Mouse (Mus musculus): ENCODE data around the gene Kif5c.

Gene Kif5c

DNA sequence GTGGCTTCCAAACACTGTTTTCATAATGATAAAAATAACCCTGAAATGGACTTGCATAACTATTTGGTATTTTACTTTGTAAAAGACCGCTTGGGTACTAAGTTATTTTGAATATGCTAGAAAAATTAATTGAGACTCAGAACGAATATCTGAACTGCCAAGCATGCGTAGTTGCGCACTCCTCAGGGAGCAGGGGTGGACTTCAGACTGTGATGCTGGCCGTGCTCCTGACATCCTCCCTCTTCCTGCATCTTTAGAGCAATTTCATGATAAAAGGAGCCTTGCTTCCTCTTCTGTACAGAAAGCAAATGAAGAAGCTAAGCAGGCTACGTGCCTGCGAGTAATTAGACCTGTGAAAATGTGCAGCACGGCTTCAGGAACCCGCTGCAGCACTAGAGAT lies 101.2 kb downstream of the Kif5c start:
- no peak for DNase-seq (ENCODE audit: low read depth)

DNA sequence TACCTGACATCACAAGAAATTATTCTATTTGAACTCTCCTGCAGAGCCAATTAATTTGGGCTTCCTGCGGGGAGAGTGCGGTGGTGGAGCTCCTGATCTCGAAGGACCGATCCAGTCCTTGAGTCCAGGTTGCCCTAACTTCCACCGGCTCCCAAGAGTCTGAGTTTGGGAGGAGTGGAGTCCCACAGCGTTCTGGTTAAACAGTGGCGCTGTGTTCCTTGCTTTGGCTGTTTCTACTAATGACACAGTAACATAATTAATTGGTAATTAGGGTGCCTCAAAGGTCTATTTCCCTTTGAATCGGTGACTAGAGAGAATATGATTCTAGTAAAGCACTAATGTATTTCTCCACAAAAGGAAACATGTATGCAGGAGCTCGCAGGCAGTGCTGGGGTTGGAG lies 103.2 kb downstream of the Kif5c start:
- no peak for DNase-seq (ENCODE audit: low read depth)

DNA sequence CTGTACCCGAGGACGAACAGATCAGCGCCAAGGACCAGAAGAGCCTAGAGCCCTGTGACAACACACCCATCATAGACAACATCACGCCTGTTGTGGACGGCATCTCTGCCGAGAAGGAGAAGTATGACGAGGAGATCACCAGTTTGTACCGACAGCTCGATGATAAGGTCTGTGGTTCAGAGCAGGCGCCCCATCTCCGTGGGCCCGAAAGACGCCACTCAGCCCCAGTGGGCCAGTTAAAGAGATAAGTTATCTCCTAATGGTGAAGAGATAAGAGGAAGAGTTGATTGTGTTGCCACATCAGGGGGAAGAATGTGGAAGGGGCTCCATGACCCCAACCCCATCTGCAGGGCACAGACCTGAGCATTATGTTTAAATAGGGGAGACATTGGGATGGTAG lies 103.9 kb downstream of the Kif5c start:
- DNase-seq (ENCODE audit: low read depth) = no peak

DNA sequence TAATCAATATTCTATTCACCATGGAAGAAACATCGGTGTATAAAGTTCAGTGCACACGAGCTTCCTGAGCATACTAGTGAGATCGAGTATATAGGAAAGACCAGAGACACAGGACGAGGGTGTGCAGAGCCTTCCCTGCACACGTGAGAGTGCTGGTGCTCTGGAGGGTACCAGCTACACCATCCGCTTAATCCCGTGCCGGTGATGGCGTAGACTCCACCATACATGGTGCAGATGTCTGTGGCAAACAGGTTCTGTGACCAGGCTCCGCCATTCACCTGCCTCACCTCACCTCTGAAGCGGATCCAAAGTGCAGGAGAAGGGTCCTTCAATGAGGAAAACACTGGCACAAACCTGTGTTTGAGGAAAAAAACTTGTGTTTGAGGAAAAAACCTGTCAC lies 107.6 kb downstream of the Kif5c start:
- no peak for DNase-seq (ENCODE audit: low read depth)

DNA sequence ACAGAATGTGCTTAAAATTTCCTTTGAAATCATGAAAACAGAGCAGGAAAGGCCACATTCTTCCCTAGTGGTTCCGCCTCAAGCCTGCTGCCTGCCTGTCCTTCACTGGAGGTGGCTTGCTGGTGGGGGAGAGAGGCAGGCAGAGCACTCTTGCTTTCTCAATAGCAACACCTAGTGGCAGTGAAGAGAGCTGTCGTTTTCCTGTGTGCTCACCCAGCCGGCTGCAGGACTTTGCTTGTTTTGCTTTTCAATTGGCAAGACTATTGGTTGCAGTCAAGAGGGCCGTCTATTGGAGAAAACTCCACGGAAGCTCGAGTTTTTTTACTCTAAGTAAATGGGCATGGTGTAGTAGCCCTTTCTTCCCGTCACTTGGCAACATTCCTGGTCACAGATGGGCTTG lies 108.1 kb downstream of the Kif5c start:
- peak; percentile 54 for DNase-seq (ENCODE audit: low read depth)

DNA sequence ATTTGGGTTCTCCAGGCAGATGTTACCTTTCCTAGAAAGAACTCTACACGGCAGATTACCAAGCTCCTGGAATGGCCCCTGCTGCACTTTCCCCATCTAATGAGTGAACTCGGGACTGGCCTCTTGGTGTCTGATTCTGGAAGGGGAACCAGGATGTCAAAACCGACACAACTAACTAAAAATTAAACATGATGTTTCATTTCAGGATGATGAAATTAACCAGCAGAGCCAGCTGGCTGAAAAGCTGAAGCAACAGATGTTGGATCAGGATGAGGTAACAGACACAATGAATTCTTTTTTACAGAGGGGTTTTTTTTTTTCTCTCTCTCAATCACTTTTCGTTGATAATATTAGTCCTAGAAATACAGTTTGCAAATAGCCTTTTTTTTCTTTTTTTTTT lies 108.6 kb downstream of the Kif5c start:
- no peak for DNase-seq (ENCODE audit: low read depth)

DNA sequence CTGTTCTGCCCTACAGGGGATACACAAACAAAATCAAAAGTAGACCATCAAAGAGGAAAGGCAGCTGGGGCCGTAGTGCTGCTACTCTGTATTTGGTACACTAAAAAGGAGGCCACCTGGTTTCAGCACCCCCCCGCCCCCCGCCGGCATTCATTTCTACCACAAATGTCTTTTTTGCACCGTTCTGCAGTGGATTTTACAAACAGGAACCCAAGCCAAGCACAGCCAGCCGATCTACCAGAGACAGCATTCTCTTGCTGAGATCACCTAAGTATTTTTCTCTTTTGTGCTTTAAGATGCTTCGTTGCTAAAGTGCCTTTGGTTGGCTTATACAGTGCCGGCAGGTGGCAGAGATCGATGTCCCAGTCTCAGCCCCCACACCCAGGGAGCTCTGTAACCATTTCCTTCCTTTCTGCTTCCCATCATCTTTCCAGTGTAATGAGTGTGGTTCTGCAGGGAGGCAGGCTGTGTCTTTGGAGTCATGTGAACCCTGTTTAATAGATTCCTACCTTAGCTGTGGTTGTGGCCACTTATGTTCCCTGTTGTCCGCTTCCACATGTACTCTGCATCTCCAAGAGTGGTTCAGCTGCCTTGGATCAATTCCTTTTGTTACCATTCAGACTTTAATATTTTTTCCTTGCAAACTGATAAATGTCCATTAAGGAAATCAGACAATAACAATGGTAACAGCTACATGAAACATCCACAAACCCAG lies 110.0 kb downstream of the Kif5c start:
- no peak for DNase-seq (ENCODE audit: low read depth)

DNA sequence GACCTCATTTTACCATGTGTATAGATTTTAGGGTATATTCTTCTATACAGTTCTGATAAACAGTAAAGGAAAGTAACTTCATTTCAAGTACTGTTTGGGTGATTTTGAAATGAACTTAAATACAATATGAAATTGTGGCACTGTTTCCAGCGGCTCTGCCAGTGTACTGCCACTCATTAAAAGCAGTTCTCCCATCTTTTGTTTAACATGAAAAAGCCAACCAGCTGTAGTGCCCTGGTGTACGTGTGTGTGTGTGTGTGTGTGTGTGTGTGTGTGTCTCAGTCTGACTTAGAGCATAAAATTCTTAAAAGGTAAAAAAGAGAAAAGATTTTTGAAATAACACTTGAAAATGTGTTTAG lies 110.5 kb downstream of the Kif5c start:
- no peak for DNase-seq (ENCODE audit: low read depth)

DNA sequence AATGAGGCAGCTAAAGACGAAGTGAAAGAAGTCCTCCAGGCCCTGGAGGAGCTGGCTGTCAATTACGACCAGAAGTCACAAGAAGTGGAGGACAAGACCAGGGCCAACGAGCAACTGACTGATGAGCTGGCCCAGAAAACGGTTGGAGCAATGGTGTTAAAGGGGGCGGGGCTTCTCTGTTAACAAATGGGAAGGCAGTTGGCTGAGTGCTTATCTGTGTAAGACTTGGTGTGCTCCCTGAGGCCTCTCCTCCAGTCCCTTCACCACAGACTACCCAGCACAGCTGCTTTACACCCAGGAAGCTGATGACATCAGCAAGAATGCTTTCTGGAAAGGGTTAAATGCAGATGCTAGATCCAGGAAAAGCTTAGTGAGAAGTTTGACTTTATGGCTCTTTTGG lies 111.1 kb downstream of the Kif5c start:
- no peak for DNase-seq (ENCODE audit: low read depth)

DNA sequence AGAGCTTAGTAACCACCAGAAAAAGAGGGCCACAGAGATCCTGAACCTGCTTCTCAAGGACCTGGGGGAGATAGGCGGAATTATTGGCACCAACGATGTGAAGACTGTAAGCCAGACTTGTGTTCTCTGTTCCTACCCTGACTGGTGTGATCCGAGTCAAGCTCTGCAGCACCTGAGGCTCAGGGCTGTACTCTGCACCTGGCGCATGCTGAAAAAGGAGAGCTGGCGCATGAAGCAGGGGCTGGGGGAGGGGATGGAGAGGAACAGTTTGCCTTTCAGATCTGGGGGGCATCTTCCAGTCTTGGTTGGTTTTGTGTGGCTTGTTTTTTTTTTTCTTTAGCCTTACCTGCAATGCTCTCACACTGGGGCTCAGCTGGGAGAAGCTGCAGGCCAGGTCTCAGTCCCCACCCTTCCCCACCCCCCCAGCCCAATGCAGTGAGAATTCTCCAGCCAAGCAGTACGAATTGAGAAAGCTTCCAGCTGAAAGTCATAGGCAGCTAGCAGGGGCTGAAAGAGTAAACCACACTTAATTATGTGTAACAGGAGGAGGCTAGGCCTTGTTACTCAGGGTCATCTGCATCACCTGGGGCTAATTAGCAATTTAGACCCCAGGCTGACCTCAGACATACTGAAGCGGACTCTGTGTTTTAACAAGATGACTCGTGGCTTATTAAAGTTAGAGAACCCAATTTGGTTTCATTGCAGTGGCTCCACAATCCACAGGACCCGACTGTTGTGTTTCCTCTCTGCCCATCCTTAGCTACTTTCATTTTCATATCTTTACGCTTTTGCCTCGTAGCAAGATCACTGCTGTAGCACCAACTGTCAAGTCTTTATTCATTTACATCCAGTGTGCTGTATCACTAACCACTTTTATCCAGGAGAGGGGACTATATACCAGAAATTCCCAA lies 113.9 kb downstream of the Kif5c start:
- DNase-seq (ENCODE audit: low read depth) = no peak

DNA sequence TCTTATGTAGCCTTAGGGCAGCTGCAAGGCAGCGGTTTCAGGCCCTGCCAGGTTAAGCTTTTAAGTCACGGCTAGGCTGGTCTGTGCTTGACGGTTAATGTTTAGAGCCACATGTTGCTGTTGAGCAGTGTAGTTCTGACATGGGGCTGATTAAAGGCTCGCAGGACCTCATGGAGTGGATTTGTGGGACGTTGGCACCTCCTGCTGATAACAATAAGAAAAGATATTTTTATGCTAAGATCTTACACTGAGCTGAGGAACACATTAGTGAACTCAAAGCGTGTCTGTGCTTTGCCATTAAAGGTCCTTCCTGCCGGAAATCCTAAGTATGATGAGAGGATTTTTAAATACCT lies 114.5 kb downstream of the Kif5c start:
- peak; percentile 22 for DNase-seq (ENCODE audit: low read depth)

DNA sequence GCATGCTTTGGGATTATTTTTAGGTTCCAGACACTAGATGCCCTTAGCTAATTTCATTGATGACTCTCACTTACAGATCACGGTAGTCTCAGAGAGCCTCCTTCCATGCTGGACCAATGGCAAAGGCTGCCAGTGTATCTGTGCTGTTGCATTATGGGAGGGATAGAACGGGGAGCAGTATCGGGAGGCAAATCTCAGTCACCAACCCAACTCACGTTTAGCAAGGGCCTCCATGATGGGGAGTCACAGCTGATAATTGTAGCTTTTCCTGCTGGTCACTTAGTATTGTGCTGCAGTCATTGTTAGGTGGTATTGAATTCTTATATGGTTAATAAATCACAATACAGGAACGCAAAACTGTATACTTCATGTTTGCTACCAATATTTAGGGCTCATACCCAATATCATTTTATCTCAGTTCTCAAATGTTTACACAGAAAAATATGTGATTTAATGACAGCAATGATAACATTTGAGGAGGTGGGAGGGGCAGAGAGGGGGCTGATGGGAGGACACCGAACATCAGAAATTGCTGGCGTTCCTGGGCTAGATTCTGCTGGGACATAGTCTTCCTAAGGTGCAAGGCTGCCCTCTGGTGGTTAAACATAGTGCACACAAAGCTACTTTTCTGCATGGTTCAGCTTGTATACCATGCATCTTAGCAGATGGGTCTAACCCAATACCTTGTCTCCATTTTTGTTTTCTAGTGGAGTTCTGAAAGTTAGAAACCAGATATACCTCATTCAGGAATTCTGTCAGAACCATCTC lies 115.1 kb downstream of the Kif5c start:
- DNase-seq (ENCODE audit: low read depth) = peak; percentile 36

DNA sequence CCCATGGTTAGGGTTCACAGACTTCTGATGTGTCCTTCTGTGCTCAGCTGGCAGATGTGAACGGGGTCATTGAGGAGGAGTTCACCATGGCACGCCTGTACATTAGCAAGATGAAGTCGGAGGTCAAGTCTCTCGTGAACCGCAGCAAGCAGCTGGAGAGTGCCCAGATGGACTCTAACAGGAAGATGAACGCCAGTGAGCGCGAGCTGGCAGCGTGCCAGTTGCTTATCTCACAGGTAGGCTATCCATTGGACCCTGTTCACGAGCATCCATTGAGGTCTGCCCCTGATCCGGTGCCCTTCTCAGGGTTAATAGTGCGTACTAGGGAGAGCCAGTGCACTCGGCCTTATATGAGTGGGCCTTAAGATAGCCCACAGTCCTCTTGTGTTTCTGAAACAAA lies 116.3 kb downstream of the Kif5c start:
- no peak for DNase-seq (ENCODE audit: low read depth)

DNA sequence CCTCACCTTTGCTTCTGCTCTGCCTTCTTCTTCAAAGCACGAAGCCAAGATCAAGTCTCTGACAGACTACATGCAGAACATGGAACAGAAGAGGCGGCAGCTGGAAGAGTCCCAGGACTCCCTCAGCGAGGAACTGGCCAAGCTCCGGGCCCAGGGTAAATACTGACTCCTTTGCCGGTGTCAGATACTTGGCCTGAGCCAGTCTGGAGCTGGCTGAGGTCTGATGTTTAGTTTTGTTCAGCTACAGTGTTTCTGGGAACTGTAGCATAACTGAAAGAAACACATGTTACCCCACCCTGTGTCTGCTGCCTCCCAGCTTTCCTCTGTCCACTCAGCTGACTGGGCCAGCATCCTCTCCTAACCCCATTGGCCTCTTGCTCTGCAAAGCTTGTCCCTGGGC lies 119.9 kb downstream of the Kif5c start:
- peak; percentile 51 for DNase-seq (ENCODE audit: low read depth)

DNA sequence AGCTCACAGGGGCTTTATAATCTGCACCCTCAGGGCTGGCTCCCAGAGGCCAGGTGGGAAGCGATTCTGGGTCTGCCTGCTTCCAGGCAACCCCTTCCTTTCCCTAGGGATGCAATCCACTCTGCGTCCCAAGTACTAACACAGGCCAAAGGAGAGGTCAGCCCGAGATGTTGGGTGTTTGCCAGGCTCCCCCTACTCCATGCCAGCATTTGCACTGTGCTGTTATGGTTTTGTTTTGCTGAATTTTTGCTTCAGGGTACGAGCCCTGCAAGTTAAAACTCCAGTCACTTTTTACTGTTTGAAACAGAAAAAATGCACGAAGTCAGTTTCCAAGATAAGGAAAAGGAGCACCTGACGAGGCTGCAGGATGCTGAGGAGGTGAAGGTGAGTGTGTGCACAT lies 121.9 kb downstream of the Kif5c start:
- no peak for DNase-seq (ENCODE audit: low read depth)

DNA sequence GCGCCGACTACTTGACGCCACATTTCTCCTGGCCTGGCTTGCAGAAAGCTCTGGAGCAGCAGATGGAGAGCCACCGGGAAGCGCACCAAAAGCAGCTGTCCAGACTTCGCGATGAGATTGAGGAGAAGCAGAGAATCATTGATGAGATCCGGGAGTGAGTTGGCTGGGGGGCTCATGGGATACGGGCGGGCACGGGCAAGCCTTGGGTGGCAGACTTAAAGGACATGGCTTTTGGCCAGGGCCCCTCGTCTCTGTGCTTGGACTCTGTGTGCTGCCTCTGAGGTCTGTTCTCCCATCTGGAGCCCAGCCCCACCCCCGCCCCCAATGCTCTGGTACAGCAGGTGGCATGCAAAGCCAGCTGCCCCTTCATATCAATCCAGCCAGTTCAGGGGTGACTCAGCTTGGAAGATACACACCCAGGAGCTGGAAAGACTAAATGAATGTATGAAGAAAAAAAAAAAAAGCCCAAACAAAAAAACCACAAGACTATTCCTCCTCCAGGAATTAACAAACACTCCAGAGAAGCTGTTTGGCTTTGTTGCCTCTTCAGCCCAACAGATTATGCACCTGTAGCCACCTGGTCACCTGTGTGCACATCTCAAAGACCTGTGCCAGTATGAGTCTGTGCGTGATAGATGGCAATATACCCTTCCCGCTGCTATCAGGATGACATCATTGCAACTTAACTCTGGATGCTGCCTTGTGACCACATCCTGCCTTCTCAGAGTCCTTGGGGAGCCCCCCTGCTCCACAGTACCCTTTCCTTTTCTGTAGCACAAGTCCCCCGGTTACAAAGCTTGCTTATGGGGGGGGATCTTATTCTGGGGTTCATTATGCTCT lies 123.0 kb downstream of the Kif5c start:
- no peak for DNase-seq (ENCODE audit: low read depth)

DNA sequence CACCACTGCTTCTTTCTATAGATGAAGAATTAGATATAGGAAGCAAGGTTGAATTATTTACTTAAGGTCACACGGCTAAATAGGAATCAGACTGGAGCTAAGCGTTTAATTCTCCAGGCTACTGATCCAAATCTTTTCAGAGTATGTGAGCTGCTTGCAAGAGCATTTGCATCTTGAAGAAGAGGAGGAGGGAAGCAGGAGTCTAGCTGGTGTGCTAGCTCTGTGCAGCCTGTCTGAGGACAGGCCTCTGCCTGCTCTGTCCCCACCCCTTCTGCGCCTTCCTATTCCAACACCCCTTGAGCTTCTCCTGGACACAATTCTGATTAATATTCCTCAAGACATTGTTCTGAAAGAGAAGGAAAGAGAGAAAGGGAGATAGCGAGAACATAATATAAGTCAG lies 123.8 kb downstream of the Kif5c start:
- DNase-seq (ENCODE audit: low read depth) = no peak

DNA sequence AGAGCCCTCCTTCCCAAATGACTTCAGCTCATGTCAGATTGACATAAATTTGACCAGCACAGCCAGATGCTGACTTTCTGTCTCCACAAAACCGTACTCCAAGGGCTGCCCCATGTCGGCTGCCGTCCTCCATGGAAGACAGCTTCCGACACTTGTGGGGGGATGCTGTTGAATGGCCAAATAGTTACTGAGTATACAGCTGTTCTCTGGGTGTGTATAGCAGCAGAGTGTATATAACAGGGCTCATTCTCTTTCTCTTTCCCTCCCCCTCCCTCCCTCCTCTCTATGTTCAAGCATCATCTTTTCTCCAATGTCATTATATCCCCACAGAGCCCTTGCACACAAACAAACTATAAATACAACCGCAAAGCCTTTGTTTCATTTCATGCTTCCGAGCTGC lies 124.7 kb downstream of the Kif5c start:
- no peak for DNase-seq (ENCODE audit: low read depth)

DNA sequence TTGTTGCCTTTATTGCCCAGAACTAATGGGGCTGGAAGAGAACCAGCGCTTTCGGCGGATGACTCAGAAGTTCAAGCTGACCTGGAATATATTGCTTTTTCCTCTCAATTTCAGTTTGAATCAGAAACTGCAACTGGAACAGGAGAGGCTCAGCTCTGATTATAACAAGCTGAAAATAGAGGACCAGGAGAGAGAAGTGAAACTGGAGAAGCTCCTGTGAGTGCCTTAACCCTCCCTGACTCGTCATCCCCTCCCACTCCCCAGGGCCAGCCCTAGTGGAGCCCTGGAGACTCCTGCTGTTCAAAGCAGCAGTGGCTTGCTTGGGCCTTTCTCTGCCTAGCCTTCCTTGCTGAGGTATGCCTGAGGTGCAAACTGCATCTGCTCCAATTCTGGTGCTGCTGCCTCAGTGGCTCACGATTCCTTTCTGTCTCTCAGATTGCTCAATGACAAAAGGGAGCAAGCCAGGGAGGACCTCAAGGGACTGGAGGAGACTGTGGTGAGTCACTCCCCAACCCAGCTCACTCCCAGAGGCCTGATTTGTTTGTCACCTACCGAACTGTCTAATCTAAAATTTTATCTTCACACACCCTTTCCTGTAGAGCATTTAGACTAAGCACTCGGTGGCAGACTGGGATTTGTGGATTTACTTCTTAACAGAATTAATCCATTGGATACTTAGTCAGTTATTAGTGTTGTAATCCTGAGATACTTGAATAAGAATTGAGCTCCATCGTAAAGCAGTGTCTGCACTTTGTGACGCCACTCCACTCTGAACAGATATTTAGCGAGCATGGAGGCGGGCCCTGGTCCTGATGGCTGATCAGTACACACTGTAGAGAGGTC lies 125.4 kb downstream of the Kif5c start:
- peak; percentile 57 for DNase-seq (ENCODE audit: low read depth)

DNA sequence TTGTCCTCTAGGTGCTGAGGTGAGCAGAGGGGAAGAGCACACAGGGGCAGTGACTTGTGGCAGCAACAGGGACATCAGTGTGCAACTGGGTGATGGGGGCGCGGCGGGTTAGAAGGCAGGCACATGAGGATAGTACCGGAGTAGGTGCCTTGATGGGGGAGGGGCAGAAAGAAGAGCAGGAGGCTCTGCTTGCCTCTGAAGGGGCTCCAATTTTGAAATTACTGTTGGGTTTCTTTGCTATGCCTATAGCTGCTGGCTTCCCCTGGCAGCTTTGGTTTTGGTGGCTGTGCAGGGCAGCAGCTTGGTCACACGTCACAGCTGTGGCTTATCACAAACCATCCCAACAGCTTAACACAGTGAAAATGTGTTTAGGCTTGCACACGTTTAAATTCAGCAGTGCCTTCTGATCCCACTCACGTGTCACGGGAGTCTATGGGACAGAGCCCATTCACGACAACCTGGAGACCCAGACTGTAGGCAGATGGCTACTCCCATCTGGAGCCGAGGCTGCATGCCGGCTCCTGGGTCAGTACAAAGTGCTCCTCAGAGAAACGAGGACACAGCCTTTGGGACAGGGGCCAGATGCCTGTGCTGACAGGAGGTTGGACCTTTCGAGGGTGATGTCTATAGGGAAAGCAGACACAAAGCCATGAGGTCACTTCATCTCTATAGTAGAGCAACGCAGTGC lies 126.1 kb downstream of the Kif5c start:
- DNase-seq (ENCODE audit: low read depth) = no peak

DNA sequence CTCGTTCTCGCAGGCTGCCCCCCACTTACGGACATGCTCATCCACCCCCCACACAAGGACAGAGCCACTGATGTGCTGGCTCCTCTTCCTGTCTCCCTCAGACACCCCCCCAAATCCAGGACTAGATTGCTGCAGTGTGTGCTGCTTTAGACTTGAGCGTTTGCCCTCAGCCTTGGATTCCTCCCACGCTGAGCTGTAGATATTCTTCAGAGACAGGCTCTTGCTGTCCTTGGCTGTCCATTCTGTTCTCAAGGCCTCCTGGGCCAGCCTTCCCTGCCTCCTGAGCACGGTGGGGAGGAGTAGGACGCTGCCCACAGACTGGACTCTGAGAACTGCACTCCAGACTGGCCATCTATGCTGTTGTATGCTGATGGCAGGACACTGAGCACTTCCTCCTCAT lies 127.8 kb downstream of the Kif5c start:
- no peak for DNase-seq (ENCODE audit: low read depth)
